Mouse (Mus musculus): ENCODE measurements around the gene Gm43517. TPM values are rescaled to one million over a fixed set of nuclear protein-coding genes. Genes with fewer than 3 reads are reported as not detected.

The Gm43517 gene
- total RNA-seq, 2 experiments from 2014 or later = not detected

DNA sequence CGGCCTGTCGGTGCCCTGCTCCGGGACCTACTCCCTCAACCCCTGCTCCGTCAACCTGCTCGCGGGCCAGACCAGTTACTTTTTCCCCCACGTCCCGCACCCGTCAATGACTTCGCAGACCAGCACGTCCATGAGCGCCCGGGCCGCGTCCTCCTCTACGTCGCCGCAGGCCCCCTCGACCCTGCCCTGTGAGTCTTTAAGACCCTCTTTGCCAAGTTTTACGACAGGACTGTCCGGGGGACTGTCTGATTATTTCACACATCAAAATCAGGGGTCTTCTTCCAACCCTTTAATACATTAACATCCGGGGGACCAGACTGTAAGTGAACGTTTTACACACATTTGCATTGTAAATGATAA lies 637 bp downstream of the Gm43517 start:
- no peak for DNase-seq

DNA sequence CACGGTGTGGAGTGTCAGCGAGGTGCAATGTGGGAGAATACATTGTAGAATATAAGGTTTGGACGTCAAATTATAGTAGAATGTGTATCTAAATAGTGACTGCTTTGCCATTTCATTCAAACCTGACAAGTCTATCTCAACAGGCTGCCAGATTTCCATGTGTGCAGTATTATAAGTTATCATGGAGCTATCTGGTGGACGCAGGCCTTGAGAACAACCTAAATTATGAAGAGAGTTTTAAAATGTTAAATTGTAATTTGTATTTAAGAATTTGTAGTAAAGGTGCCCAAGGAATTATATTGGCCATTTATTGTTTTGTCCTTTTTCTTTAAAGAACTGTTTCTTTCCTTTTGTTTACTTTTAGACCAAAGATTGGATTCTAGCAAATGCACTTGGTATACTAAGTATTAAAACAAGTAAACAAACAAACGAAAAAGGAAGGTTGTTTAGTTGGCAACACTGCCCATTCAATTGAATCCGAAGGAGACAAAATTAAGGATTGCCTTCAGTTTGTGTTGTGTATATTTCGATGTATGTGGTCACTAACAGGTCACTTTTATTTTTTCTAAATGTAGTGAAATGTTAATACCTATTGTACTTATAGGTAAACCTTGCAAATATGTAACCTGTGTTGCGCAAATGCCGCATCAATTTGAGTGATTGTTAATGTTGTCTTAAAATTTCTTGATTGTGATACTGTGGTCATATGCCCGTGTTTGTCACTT lies 1.3 kb downstream of the Gm43517 start:
- no peak for DNase-seq

DNA sequence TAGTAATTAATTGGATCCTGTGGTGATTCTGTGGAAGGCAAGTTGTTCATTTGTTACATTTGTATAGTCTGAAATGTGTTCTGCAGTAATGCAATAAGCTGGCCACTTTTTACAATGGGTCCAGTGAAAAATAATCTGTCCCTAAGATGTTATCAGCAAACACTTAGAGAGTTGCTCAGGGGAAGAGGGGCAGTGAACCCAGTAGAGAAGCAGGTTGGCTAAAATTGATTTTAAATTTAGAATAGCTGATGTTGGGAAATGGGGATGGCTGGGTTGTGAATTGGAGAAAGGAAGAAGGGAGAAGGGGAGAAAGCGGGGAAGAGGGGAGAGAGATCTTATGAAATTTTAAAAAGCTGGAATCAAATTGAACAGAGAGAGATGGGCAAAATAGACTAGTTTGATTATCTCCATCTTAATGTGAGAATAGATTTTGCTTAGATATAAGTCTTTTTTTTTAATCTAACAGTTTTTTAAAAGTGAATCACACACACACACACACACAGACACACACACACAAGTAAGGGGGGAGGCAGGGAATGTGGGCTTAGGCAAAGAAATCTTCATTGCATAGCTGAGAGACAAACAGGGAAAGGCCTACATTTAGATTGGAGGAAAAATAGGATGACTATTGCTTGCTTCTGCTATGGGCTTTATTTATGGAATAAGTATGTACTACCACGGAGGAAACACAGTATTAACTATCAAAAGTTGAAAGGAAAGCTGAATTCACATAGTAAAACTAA lies 3.1 kb downstream of the Gm43517 start:
- no peak for DNase-seq

DNA sequence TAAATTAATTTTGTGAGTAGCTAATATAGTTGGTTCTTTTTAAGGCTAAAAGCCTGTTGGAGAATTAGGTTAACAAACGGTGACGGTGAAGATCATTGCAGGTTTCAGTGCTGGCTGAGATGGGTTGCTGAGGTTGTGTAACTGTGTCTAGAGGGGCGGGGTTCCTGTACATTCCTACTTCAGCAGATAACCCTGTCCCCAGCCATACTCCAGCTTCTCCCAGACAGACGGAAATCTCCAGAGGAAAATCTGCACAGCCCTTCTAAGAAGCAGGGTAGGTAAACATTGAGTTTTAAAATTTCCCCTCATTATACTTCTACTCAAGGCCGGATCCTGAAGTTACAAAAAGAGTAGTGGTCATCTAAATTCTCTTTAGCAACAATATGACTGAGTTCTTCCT lies 4.7 kb downstream of the Gm43517 start:
- no peak for DNase-seq

DNA sequence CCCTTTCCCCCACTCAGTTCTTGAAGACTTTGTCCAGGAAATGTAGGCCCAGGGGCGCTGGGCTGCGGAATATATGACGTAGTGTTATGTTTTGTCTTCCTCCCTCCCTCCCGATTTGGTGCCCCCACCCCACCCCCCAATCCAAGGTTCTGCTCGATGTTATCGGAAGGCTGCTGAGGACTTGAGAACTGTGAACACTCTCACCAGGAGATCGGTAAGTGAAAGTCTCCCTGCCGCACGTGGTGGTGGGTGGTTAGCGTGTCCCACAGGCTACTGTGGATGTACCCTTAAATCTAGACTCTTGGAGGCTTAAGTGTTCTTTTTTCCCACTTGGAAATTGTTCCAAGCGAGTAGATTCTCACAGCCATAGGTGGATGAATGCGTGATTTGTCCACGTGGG lies 5.3 kb downstream of the Gm43517 start:
- DNase-seq = no peak

DNA sequence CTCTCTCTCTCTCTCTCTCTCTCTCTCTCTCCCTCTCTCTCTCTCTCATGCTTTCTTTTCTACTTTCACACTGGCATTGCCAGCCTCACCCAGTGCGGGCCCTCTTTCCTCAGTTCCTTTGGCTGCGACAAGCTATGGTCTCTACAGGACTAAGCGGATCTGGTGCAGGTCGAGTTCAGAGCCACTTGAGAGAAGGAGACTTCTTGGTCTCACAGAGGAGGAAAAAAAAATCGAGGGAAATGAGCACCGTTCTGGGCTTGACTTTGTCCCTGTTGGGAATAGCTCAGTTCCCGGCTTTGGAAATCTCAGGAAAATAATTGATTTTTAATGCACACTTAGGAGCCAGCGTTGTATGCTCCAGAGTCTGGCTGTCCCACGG lies 5.9 kb downstream of the Gm43517 start:
- DNase-seq = no peak

DNA sequence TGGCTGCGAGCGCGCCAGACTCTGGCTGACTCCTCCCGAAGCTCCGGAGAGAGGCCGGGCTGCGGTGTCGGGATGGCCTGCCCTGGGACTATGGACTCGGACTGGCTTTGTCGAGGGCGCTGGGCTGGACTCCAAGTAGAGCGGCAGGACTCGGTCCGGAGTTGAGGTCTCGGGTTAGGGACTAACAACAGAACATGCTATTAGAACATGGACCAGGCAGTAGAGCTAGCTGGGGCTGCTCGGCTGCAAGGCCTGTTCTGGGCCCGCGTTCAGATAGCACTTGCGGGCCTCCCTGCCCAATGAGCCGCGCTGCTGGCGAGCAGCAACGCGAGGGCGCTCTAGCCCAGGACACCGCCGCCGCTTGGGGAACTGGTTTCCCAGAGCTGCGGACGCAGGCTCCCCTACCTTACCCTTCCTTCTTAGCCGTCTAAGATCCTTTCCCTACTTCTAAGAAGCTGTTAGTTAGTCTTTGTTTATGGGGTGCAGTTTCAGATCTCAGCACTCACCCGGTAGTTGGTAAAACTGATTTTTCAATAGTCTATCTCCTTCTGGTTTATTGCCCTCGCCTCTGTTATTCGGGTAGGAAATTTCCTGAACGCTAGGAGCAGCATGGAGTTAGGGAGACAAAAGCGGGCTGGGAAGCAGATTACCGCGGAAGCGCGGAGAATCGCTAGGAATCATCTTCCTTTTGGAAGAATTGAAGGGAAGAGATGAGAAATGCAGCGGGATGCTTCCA lies 6.5 kb downstream of the Gm43517 start:
- peak in 1 of 2 experiments; percentile 19 for DNase-seq

DNA sequence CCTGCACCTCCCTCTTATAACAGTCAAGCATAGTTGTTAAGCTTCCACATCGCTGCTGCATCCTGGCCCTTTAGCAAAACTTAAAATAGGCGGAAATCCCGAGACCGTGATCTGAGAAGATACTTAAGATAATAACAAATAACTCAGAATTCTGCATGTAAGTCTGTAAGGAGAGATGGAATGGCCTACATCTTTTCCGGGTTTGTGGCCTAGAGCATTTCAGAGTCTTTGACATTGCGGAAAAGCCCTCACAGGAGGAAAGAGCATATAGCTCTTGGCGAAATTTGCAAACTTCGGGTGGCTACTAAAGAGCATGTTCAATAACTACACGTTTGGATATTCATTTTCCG lies 7.0 kb downstream of the Gm43517 start:
- no peak for DNase-seq

DNA sequence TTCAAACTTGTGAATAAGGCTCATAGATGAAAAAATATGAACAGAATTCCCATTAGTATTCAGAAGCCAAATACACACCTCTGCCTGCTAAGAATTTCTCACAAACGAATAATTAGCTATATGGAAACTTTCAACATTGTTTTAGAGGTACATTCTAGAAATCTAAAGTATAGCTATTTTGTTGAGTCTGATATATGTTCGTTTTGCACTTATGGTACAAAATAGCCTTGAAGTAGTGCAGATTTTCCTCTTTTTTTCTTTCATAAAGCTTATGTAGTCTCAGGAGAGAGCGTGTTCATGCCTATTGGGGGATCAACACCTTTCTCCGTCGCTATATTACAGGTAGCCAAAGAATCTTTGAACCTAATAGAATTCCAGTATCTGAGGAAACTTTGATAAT lies 7.9 kb downstream of the Gm43517 start:
- no peak for DNase-seq

DNA sequence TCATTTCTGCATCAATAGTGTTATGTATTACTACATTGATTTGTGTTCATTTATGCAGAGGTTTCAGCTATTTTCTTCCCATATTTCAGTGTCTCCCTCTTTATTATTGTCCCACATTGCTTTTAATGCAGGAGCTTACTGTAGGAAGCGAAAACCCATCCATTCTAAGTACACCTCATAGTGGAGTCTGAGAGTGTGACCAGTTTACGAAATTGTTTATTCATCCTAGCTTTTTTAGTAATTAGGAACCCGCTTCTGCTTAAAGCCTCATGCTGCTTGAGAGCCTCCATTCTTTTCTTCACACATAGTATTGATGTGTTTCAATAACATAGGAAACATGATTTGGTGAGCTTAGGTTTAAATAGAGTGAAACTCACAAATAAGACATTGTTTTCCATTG lies 8.7 kb downstream of the Gm43517 start:
- DNase-seq = no peak

DNA sequence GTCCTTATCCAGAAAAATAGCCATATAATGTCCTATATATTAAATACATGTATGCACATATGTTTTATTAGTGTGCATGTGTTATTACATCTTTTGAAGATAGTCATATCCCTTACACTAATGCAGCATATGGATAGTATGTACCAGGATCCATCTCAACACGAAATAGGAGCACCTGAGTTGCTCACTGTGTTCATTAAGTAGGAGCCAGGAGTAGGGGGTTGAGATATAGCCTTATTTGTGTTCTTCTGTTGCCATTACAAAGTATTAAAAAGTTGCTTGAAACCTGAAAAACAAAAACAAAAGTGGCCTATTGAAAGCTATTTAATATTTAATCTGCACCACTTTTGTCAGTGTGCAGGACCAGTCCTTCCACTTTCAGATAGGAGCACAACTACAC lies 9.2 kb downstream of the Gm43517 start:
- no peak for DNase-seq

DNA sequence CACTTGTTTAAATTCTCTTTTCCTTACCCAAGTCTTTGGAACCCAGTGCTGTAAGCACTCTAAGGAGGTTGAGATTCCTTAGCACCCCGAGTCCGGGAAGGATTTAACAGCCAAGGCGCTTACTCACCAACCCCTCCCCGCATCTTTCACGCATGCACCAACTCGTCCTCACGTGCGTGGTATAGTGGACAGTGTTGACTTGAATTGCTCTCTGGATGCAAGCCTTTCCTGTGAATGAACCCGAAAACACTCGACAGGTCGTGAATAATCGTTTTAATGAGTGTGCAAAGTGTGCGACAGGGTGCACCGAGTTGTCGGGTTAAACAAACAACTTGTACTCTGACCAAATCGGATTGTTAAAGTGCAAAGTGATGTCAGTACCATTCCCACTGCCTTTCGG lies 9.9 kb downstream of the Gm43517 start:
- DNase-seq = no peak

DNA sequence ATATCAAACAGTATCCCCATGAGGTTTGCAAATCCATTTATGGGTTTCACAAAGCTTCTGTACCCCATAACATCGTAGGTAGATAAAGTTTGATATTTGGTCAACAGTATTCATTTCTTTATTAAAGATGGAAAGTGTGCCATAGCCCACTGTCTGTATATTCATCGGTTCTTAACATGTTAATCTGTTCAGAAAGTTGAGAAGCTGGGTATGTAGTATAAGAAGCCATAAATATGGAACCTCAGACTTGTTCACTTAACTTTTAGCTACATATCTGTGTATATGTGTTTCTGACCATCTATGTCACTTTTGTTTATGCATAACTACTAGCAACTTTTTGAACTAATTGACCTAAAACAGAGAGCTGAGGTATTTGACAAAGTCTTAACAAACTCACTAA lies 11.0 kb downstream of the Gm43517 start:
- no peak for DNase-seq

DNA sequence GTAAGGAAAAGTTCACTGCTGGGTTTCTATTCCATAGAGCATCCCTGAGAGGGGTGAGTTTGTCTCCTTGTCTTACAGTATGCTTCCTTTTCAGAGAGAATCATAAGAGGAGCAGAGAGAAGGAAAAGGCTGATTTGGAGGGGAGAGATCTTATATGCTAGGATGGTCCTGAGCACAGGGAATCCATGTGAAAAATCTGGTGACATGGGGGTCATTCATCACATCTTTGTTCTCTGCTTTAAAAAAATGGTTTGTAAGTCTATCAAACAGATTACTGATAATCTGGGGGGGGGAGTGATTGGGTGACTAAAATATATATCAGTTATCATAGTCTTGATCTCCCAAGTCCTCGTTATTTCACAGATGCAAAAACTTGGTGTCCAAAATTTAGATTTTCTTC lies 11.8 kb downstream of the Gm43517 start:
- no peak for DNase-seq

DNA sequence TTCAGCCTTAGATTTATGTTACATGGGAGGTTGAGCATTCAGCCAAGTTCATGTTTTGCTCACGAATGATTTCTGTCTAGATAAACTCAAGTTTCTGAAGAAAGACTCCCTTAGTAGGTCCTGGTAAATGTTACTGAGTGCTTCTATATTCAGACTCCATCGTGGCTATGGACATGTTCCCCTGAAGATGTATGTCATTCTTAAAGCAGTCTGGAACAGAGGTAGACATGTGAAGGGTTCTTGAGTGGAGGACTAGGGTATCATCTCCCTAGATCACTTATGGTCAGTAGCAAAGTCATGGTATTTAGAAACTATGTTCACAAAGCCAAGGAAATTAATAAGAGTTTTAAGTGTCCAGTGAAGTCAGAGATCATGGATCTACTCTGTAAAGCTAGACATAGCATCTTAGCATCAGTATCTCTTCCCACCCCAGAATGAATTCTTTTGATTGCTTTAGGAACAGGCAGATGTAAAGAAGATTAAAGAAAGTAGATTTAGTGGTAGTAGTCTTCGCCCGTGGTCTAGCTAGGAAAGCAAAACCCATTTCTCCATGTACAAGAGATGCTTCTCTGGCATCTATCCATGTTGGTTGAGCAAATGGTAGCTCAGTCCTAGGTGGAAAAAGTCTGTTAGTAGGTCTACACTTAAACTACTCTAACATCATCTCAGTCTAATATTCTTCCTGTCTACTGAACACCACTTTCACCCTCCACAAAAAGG lies 12.6 kb downstream of the Gm43517 start:
- no peak for DNase-seq

DNA sequence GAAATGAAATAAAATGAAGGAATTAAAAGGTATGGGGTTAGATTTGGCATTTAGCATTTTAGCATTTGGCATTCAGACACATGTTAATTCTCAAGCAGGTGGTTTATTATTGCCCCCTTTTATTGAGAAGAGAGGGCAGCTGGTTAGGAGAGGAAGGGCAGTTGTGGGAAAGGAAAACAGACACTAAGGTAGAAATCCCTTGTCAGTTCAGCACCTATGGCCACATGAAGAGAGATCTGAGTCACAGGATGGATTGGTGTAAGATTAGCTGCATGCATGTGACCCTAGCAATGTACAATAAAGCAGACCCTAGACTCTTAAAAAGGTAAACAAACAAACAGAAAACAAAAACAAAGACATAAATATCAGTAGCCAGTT lies 13.2 kb downstream of the Gm43517 start:
- DNase-seq = no peak

DNA sequence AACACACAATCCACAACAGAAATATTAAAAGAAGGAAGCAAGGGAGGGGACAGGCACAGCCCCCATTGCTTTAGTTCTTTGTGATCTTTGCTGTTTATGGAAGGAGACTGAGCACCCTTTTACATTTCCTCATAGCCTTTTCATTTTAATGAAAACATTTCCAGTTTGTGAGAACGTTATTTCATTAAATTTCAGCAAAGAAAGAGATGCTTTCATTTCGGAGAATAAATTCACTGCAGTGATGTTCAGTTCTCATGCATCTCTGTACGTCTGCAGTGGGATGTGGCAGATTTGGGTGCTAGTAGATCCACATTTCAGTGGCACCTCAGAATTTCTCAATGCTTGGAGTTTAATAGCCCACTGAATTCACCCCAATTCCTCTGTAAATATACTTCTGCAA lies 13.7 kb downstream of the Gm43517 start:
- no peak for DNase-seq

DNA sequence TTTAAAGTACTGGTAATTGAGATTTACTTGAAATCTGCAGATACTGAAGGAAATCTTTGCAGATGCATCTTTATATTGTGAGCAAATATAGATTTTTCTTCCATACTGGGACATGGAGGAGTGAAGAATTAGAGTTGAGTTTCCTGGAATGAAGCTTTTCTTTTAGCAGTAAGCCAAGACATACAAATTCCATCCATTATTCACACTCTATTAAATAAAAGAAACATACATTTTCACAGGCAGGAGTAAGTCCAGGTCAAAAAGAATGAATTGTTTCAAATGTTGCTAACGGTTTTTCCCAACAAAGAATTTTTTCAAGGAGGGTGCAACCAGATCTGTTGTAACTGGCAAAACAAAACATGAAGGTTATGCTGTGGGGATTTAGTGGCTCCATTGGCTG lies 14.6 kb downstream of the Gm43517 start:
- DNase-seq = no peak

DNA sequence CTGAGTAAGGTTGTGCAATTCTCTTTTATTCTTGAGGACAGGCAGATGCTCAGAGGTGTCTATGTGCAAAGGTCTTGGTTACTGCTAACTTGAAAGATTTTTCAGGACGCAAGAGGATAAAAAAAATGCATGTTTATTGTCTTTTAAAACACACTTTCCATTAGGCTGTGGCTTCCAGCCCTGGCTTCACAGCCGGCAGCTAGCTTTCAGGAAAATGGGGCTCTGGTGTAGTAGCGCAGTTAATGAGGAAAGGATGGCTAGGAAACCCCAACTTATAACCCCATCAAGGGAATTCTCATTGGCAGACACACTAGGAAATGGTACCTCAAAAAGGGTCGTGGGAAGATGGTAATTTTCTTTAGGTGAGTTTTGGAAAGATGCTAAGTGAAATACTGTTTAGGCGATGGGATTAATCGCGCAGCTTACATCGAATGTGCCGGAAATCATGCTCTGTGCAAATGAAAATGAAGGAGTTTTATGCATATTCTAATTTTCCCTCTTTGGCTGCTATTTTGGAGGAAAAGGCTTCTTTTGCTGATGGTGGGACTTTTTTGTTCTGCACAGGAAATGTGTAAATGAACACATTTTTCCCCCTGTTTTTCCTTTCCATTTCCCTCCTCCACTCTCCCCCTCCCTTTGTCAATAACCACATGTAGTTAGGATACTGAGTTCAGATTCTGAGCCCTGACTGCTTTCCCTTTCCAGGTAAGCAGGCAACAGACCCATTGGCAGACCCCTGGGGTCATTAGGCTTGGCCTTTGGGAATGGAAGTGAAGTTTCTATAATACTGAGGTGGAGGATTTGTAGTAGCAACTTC lies 15.3 kb downstream of the Gm43517 start:
- no peak for DNase-seq

DNA sequence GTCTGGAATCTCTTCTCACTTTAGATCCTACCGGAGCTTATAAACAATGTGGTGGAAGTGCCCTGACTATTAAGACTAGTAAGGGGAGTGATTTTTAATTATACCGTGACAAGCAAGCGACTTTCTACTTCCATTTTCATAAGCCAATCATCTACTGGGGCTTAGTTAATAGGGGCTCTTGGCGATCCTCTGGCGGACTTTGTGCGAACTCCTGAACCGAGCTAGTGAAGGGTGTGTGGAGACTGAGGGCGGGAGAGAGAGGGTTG lies 15.8 kb downstream of the Gm43517 start:
- DNase-seq = no peak

DNA sequence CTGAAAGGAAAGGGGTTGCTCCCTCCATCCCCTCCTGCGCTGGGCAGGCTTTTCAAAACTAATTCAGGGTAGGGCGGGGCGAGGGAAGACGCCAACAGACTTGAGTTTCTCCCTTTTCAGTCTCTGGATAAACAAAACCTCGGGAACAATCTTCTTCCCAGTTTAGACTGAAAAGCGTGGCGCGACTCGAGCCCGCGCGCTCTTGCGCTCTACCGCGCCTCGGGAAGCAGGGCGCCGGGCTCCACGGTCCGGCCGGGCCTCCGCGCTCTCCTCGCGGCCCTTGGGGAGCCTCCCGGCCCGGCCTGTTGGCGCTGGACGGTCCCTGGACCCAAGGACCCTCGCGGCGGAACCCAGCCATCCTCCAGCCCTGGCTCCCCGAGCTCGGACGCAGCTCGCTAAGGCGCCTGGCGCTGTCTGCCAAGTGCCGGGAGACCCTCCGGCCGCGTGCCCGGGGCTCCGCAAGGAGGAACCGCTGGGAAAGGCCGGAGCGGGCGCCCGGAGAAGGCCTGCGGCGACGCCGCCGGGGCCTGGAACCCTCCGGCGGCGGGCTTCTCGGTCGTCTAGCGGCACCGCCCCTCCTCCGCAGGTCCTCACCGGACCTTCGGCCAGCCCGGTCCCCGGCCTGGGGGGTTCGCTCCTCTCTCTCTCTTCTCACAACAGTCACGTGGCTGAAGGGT lies 16.3 kb downstream of the Gm43517 start:
- DNase-seq = no peak

DNA sequence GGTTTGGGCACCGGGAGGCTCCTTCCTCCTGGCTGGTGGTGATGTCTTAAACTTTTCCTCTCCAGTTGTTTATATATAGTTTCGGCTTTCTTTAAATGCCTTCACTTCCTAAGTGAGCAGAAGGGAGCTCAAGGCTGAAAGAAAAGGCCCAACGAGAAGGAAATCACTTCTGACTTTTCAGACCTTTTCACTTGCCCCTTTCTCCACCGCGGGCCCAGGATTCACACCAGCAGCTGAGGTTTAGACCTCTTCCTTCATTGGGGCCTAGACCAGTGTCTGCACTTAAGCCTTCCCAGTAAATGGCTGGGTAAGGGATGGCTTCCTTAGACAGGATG lies 16.8 kb downstream of the Gm43517 start:
- DNase-seq = no peak
